Mouse (Mus musculus): ENCODE results near the gene Coq10a. TPM values are rescaled to one million over a fixed set of nuclear protein-coding genes. Genes with fewer than 3 reads are reported as not detected.

The Coq10a gene
- polyA plus RNA-seq, 1 experiment from 2014 or later: 3.5 TPM

GRCm38 (mm10) chr10:128408591-128409535 lies 40.1 kb upstream of the Coq10a start:
- peak overlapping the region; percentile 71 for H3K4me3 ChIP-seq (replicated peaks; ENCODE audit: low read length)
- WGBS: 16% methylated on average over 35 of the region's 35 CpGs
- peaks cover 22% of the 10 kb centered on the region for H3K4me1 ChIP-seq (ENCODE audit: control insufficient read depth, insufficient read depth, low read length)
- H3K9ac ChIP-seq (ENCODE audit: low read length): peak overlapping the region; percentile 80
- peak overlapping the region; percentile 75 for H3K4me2 ChIP-seq (ENCODE audit: low read depth, low read length)
- no peak for ATAC-seq (ENCODE audit: insufficient read depth, low FRiP score)
- peak overlapping the region; percentile 58 for H3K27ac ChIP-seq (ENCODE audit: low read length)
- no peaks in the 10 kb centered on the region for H3K9me3 ChIP-seq (replicated peaks; ENCODE audit: control insufficient read depth, low read length)
- no peaks in the 10 kb centered on the region for H3K36me3 ChIP-seq (ENCODE audit: control insufficient read depth, insufficient read depth, low read length)
- no peaks in the 10 kb centered on the region for H3K27me3 ChIP-seq (ENCODE audit: control insufficient read depth, insufficient read depth, low read length)

GRCm38 (mm10) chr10:128403931-128404330 lies 35.1 kb upstream of the Coq10a start:
- Histone ChIP-seq H3K27me3 (ENCODE audit: control insufficient read depth, insufficient read depth, low read length) (no peaks in the 10 kb centered on the region), H3K9ac (ENCODE audit: low read length) (no peak overlapping the region), H3K27ac (ENCODE audit: low read length) (no peak overlapping the region), H3K36me3 (ENCODE audit: control insufficient read depth, insufficient read depth, low read length) (no peaks in the 10 kb centered on the region), H3K4me2 (ENCODE audit: low read depth, low read length) (no peak overlapping the region), H3K4me3 (replicated peaks; ENCODE audit: low read length) (no peak overlapping the region), H3K9me3 (replicated peaks; ENCODE audit: control insufficient read depth, low read length) (no peaks in the 10 kb centered on the region), H3K4me1 (ENCODE audit: control insufficient read depth, insufficient read depth, low read length) (0 out of 2 replicates have a peak, but pooled peaks cover 6% of the 10 kb centered on the region)
- 89% methylated on average over 7 of the region's 7 CpGs for WGBS
- no peak for ATAC-seq (ENCODE audit: insufficient read depth, low FRiP score)

- Histone ChIP-seq H3K4me2 (ENCODE audit: low read depth, low read length) (no peak overlapping the region), H3K4me1 (ENCODE audit: control insufficient read depth, insufficient read depth, low read length) (peaks cover 6% of the 10 kb centered on the region), H3K36me3 (ENCODE audit: control insufficient read depth, insufficient read depth, low read length) (no peaks in the 10 kb centered on the region), H3K27ac (ENCODE audit: low read length) (no peak overlapping the region), H3K9me3 (replicated peaks; ENCODE audit: control insufficient read depth, low read length) (no peaks in the 10 kb centered on the region), H3K4me3 (replicated peaks; ENCODE audit: low read length) (no peak overlapping the region), H3K9ac (ENCODE audit: low read length) (no peak overlapping the region), H3K27me3 (ENCODE audit: control insufficient read depth, insufficient read depth, low read length) (no peaks in the 10 kb centered on the region)
- ATAC-seq (ENCODE audit: insufficient read depth, low FRiP score): no peak
- WGBS: 83% methylated on average over 9 of the region's 9 CpGs
Measured at GRCm38 (mm10) chr10:128401638-128402037, 32.8 kb upstream of the Coq10a start.

- H3K4me3 ChIP-seq (replicated peaks; ENCODE audit: low read length): peak within 1 kb of the TSS; percentile 12
- peak within 1 kb of the TSS; percentile 14; the same call in 1 of the 2 replicates for H3K9ac ChIP-seq (ENCODE audit: low read length)
- H3K27me3 ChIP-seq (ENCODE audit: control insufficient read depth, insufficient read depth, low read length): no peaks in the 10 kb centered on the region
- no peaks in the 10 kb centered on the region for H3K36me3 ChIP-seq (ENCODE audit: control insufficient read depth, insufficient read depth, low read length)
- H3K4me1 ChIP-seq (ENCODE audit: control insufficient read depth, insufficient read depth, low read length): peaks cover 6% of the 10 kb centered on the region
- peak within 1 kb of the TSS; percentile 25; the same call in 1 of the 2 replicates for H3K4me2 ChIP-seq (ENCODE audit: low read depth, low read length)
- no peaks in the 10 kb centered on the region for H3K9me3 ChIP-seq (replicated peaks; ENCODE audit: control insufficient read depth, low read length)
- WGBS: 32% methylated on average over 2 of the region's 2 CpGs
- ATAC-seq (ENCODE audit: insufficient read depth, low FRiP score): no peak
- peak within 1 kb of the TSS; percentile 22; the same call in 1 of the 2 replicates for H3K27ac ChIP-seq (ENCODE audit: low read length)
Measured at GRCm38 (mm10) chr10:128401056-128401455, 32.3 kb upstream of the Coq10a start, which contains the start of gene Slc39a5. Gene Slc39a5, minus strand, starts transcription at chr10:128401229.

- peaks cover 6% of the 10 kb centered on the region for H3K4me1 ChIP-seq (ENCODE audit: control insufficient read depth, insufficient read depth, low read length)
- ATAC-seq (ENCODE audit: insufficient read depth, low FRiP score): peak; percentile 68
- H3K36me3 ChIP-seq (ENCODE audit: control insufficient read depth, insufficient read depth, low read length): no peaks in the 10 kb centered on the region
- H3K4me3 ChIP-seq (replicated peaks; ENCODE audit: low read length): peak overlapping the region; percentile 12
- no peaks in the 10 kb centered on the region for H3K27me3 ChIP-seq (ENCODE audit: control insufficient read depth, insufficient read depth, low read length)
- WGBS: 14% methylated on average over 5 of the region's 5 CpGs
- no peaks in the 10 kb centered on the region for H3K9me3 ChIP-seq (replicated peaks; ENCODE audit: control insufficient read depth, low read length)
- H3K9ac ChIP-seq (ENCODE audit: low read length): peak overlapping the region; percentile 14; the same call in 1 of the 2 replicates
- H3K4me2 ChIP-seq (ENCODE audit: low read depth, low read length): peak overlapping the region; percentile 25; the same call in 1 of the 2 replicates
- H3K27ac ChIP-seq (ENCODE audit: low read length): 0 out of 2 replicates have a peak overlapping the region, but pooled peaks have one; percentile 22
Measured at GRCm38 (mm10) chr10:128400338-128400737, 31.5 kb upstream of the Coq10a start.

GRCm38 (mm10) chr10:128397466-128397865 lies 28.7 kb upstream of the Coq10a start:
- ATAC-seq (ENCODE audit: insufficient read depth, low FRiP score): peak; percentile 65
- no peaks in the 10 kb centered on the region for H3K9me3 ChIP-seq (replicated peaks; ENCODE audit: control insufficient read depth, low read length)
- H3K4me1 ChIP-seq (ENCODE audit: control insufficient read depth, insufficient read depth, low read length): peaks cover 6% of the 10 kb centered on the region
- no peak overlapping the region for H3K4me2 ChIP-seq (ENCODE audit: low read depth, low read length)
- H3K27ac ChIP-seq (ENCODE audit: low read length): no peak overlapping the region
- H3K27me3 ChIP-seq (ENCODE audit: control insufficient read depth, insufficient read depth, low read length): no peaks in the 10 kb centered on the region
- 63% methylated on average over 7 of the region's 7 CpGs for whole genome bisulfite sequencing
- H3K36me3 ChIP-seq (ENCODE audit: control insufficient read depth, insufficient read depth, low read length): peaks cover 3% of the 10 kb centered on the region; the same call in 1 of the 2 replicates
- H3K9ac ChIP-seq (ENCODE audit: low read length): no peak overlapping the region
- no peak overlapping the region for H3K4me3 ChIP-seq (replicated peaks; ENCODE audit: low read length)

- H3K27me3 ChIP-seq (ENCODE audit: control insufficient read depth, insufficient read depth, low read length): no peaks in the 10 kb centered on the region
- H3K4me3 ChIP-seq (replicated peaks; ENCODE audit: low read length): no peak overlapping the region
- no peak for ATAC-seq (ENCODE audit: insufficient read depth, low FRiP score)
- peaks cover 3% of the 10 kb centered on the region; the same call in 1 of the 2 replicates for H3K36me3 ChIP-seq (ENCODE audit: control insufficient read depth, insufficient read depth, low read length)
- H3K4me1 ChIP-seq (ENCODE audit: control insufficient read depth, insufficient read depth, low read length): peaks cover 6% of the 10 kb centered on the region
- no peaks in the 10 kb centered on the region for H3K9me3 ChIP-seq (replicated peaks; ENCODE audit: control insufficient read depth, low read length)
- H3K9ac ChIP-seq (ENCODE audit: low read length): no peak overlapping the region
- H3K27ac ChIP-seq (ENCODE audit: low read length): no peak overlapping the region
- H3K4me2 ChIP-seq (ENCODE audit: low read depth, low read length): no peak overlapping the region
- WGBS: 60% methylated on average over 10 of the region's 10 CpGs
Measured at GRCm38 (mm10) chr10:128396716-128397264, 28.0 kb upstream of the Coq10a start.

- 45% methylated on average over 11 of the region's 11 CpGs for WGBS
- H3K9ac ChIP-seq (ENCODE audit: low read length): no peak overlapping the region
- H3K27me3 ChIP-seq (ENCODE audit: control insufficient read depth, insufficient read depth, low read length): no peaks in the 10 kb centered on the region
- H3K4me2 ChIP-seq (ENCODE audit: low read depth, low read length): no peak overlapping the region
- peaks cover 6% of the 10 kb centered on the region for H3K4me1 ChIP-seq (ENCODE audit: control insufficient read depth, insufficient read depth, low read length)
- ATAC-seq (ENCODE audit: insufficient read depth, low FRiP score): no peak
- H3K27ac ChIP-seq (ENCODE audit: low read length): no peak overlapping the region
- H3K4me3 ChIP-seq (replicated peaks; ENCODE audit: low read length): no peak overlapping the region
- peaks cover 3% of the 10 kb centered on the region; the same call in 1 of the 2 replicates for H3K36me3 ChIP-seq (ENCODE audit: control insufficient read depth, insufficient read depth, low read length)
- no peaks in the 10 kb centered on the region for H3K9me3 ChIP-seq (replicated peaks; ENCODE audit: control insufficient read depth, low read length)
Measured at GRCm38 (mm10) chr10:128396017-128396673, 27.3 kb upstream of the Coq10a start.

Measured in stomach, embryonic 16.5 days (tissue).